Mouse (Mus musculus): ENCODE measurements around the gene Smc6. TPM values are rescaled to one million over a fixed set of nuclear protein-coding genes. Genes with fewer than 3 reads are reported as not detected.

The Smc6 gene
- total and polyA plus RNA-seq, 3 experiments, result 47.9 to 84.4 (median 50.1) TPM

DNA sequence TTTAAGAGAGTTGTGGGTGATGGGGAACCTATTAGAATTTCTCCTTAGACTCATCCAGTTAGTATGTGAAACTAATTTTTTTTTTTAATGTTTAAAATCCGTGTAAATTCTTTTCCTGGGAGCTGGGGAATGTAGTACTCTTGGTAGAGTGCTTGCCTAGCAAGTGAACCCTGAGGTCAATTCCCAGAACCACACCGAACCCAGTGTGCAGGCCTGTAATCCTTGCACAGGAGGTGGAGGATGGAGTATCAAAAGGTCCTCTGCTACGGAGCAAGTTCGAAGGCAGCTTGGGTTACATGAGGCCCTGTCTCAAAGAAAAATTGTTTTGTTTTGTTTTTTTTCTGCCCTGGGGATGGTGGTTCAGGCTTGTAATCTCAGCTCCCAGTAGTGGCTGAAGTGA lies 1.3 kb downstream of the Smc6 start:
- peaks cover 0 to 6% of the 10 kb centered on the region in 2 experiments for H3K36me3 ChIP-seq (replicated peaks in 1 of 2; ENCODE audit: control insufficient read depth in 1 of 2, insufficient read depth in 1 of 2, low read length in 1 of 2)
- H3K4me2 ChIP-seq (ENCODE audit: insufficient read depth, low read depth, poor library complexity, severe bottlenecking), result peak overlapping the region; percentile 95
- H3K4me3 ChIP-seq (replicated peaks in 1 of 3; ENCODE audit: low read depth in 2 of 3, low read length in 2 of 3, poor library complexity in 1 of 3), result peak overlapping the region; percentile 88 to 98 (median 89)
- TF ChIP-seq POLR2A (IDR thresholded peaks at IDR 0.05; ENCODE audit: low read depth, low read length) (no peak), CHD2 (IDR thresholded peaks at IDR 0.05; ENCODE audit: low read length) (no peak), CHD1 (IDR thresholded peaks at IDR 0.05; ENCODE audit: low read depth, low read length) (no peak), MEF2A (IDR thresholded peaks at IDR 0.05; ENCODE audit: borderline replicate concordance, low read depth, low read length) (no peak), MAZ (IDR thresholded peaks at IDR 0.05; ENCODE audit: low read depth, low read length) (no peak), USF2 (conservative IDR thresholded peaks at IDR 0.05; ENCODE audit: low read depth, low read length) (no peak), NELFE (IDR thresholded peaks at IDR 0.05; ENCODE audit: low read depth, low read length) (no peak), GABPA (IDR thresholded peaks at IDR 0.05; ENCODE audit: insufficient replicate concordance, low read depth, low read length) (no peak), ZMIZ1 (IDR thresholded peaks at IDR 0.05; ENCODE audit: low read depth, low read length) (no peak), ETS1 (conservative IDR thresholded peaks at IDR 0.05; ENCODE audit: low read depth, low read length) (no peak), TBP (conservative IDR thresholded peaks at IDR 0.05; ENCODE audit: low read depth, low read length) (no peak), JUN (IDR thresholded peaks at IDR 0.05; ENCODE audit: insufficient read depth, low read depth, low read length) (no peak), RCOR1 (conservative IDR thresholded peaks at IDR 0.05; ENCODE audit: low read depth, low read length) (no peak), MAFK (IDR thresholded peaks at IDR 0.05; ENCODE audit: insufficient replicate concordance, low read length) (no peak), RAD21 (IDR thresholded peaks at IDR 0.05; ENCODE audit: low read depth, low read length) (no peak), ELF1 (IDR thresholded peaks at IDR 0.05; ENCODE audit: low read depth, low read length) (no peak), POLR2AphosphoS2 (IDR thresholded peaks at IDR 0.05; ENCODE audit: low read depth, low read length) (no peak), PAX5 (IDR thresholded peaks at IDR 0.05; ENCODE audit: low read length) (no peak), ZNF384 (IDR thresholded peaks at IDR 0.05; ENCODE audit: low read depth, low read length) (no peak)
- peaks cover 52% of the 10 kb centered on the region for H3K79me2 ChIP-seq (replicated peaks; ENCODE audit: control insufficient read depth, extremely low read depth, insufficient read depth, poor library complexity, severe bottlenecking)
- dilution Hi-C loops (cut with MboI; ENCODE audit: extremely low pct_ligation_motif_present, extremely low pct_unique_long_range_greater_than_20kb, low sequenced_read_pairs) (no loop called here), in situ Hi-C loops (cut with MboI; ENCODE audit: low pct_ligation_motif_present, low pct_unique_long_range_greater_than_20kb, low sequenced_read_pairs) (loop anchor here (10.0 kb wide), 1 partner anchor 62 kb away; the partner anchor contains the start of gene Msgn1)
- peaks cover 0 to 33% of the 10 kb centered on the region in 2 experiments; a peak in 2 of 4 replicates for H3K4me1 ChIP-seq (ENCODE audit: control insufficient read depth in 1 of 2, insufficient read depth in 2 of 2)
- H3K9ac ChIP-seq (ENCODE audit: insufficient read depth, low read depth), result peak overlapping the region; percentile 93
- peak; percentile 21 for DNase-seq (ENCODE audit: extremely low read depth)
- no peak overlapping the region; the same call in 1 of the 2 replicates for H3K27ac ChIP-seq (ENCODE audit: insufficient read depth, low read depth)
- H3K9me3 ChIP-seq (replicated peaks; ENCODE audit: low read length), result no peaks in the 10 kb centered on the region
- H3K27me3 ChIP-seq (replicated peaks), result no peaks in the 10 kb centered on the region

DNA sequence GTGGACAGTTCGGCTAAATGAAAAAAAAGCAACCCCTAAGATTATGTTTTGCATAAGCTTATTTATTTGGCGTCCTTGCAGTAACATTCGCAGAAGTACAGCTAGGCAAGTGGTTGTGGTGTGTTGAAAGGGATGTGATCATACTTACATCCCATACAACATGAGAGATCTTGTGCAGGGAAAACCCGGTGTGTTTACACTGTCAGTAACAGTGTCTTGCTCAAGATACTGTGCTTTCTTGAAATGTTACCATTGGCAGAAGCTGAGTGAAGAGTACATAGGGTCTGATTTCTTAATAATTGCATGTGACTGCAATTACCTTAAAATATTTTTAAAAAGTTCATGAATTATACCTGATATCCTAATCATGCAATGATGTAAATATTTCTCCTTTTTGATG lies 6.9 kb downstream of the Smc6 start:
- Histone ChIP-seq H3K36me3 (replicated peaks in 1 of 2; ENCODE audit: control insufficient read depth in 1 of 2, insufficient read depth in 1 of 2, low read length in 1 of 2) (peaks cover 14 to 42% of the 10 kb centered on the region in 2 experiments), H3K4me1 (ENCODE audit: control insufficient read depth in 1 of 2, insufficient read depth in 2 of 2) (peaks cover 5 to 45% of the 10 kb centered on the region in 2 experiments), H3K9ac (ENCODE audit: insufficient read depth, low read depth) (no peak overlapping the region), H3K4me2 (ENCODE audit: insufficient read depth, low read depth, poor library complexity, severe bottlenecking) (no peak overlapping the region), H3K4me3 (replicated peaks in 1 of 3; ENCODE audit: low read depth in 2 of 3, low read length in 2 of 3, poor library complexity in 1 of 3) (no peak overlapping the region), H3K9me3 (replicated peaks; ENCODE audit: low read length) (no peaks in the 10 kb centered on the region), H3K27ac (ENCODE audit: insufficient read depth, low read depth) (no peak overlapping the region), H3K79me2 (replicated peaks; ENCODE audit: control insufficient read depth, extremely low read depth, insufficient read depth, poor library complexity, severe bottlenecking) (peaks cover 42% of the 10 kb centered on the region), H3K27me3 (replicated peaks) (no peaks in the 10 kb centered on the region)
- in situ Hi-C loops (cut with MboI; ENCODE audit: low pct_ligation_motif_present, low pct_unique_long_range_greater_than_20kb, low sequenced_read_pairs), result no loop called here
- TF ChIP-seq HCFC1 (IDR thresholded peaks at IDR 0.05; ENCODE audit: low read depth, low read length), result no peak
- no peak for TF ChIP-seq SIN3A (IDR thresholded peaks at IDR 0.05; ENCODE audit: low read length)
- TF ChIP-seq CTCF (conservative IDR thresholded peaks at IDR 0.05 in 1 of 2, IDR thresholded peaks at IDR 0.05 in 1 of 2; ENCODE audit: low read depth in 2 of 2, low read length in 2 of 2), result no peak
- no peak for TF ChIP-seq MEF2A (IDR thresholded peaks at IDR 0.05; ENCODE audit: borderline replicate concordance, low read depth, low read length)
- no peak for TF ChIP-seq RCOR1 (conservative IDR thresholded peaks at IDR 0.05; ENCODE audit: low read depth, low read length)
- TF ChIP-seq EP300 (IDR thresholded peaks at IDR 0.05; ENCODE audit: low read length), result no peak
- dilution Hi-C loops (cut with MboI; ENCODE audit: extremely low pct_ligation_motif_present, extremely low pct_unique_long_range_greater_than_20kb, low sequenced_read_pairs), result no loop called here
- DNase-seq (ENCODE audit: extremely low read depth), result no peak
